Mouse (Mus musculus): ENCODE measurements at regions not wholly inside any gene's neighbourhood (a gene's known extent, or its start where the extent isn't known, plus 50 kb on each side); places are given as distances from the start of the nearest gene placed in this dataset.

- no peaks in the 10 kb centered on the region for H3K27me3 ChIP-seq (ENCODE audit: control insufficient read depth, insufficient read depth, low read length)
- H3K27ac ChIP-seq (ENCODE audit: control insufficient read depth, insufficient read depth, low read depth, low read length) = no peak overlapping the region
- no peak overlapping the region for H3K4me3 ChIP-seq (ENCODE audit: control insufficient read depth, low read depth, low read length)
- no peaks in the 10 kb centered on the region for H3K36me3 ChIP-seq (ENCODE audit: control insufficient read depth, insufficient read depth, low read length)
- no peak for TF ChIP-seq CTCF (IDR thresholded peaks at IDR 0.05; ENCODE audit: control insufficient read depth, insufficient read depth, insufficient replicate concordance, low read depth, low read length)
- no peak for TF ChIP-seq POLR2A (IDR thresholded peaks at IDR 0.05; ENCODE audit: control insufficient read depth, low read depth, low read length)
- no peaks in the 10 kb centered on the region for H3K4me1 ChIP-seq (ENCODE audit: control insufficient read depth, insufficient read depth, low read length)
Measured at GRCm38 (mm10) chr14:105056171-105056570, 121.0 kb downstream of the Rbm26 start.

GRCm38 (mm10) chr14:105038798-105039197 lies 138.3 kb downstream of the Rbm26 start:
- Histone ChIP-seq H3K4me1 (ENCODE audit: control insufficient read depth, insufficient read depth, low read length) (no peaks in the 10 kb centered on the region; the same call in 1 of the 2 replicates), H3K27ac (ENCODE audit: control insufficient read depth, insufficient read depth, low read depth, low read length) (no peak overlapping the region), H3K27me3 (ENCODE audit: control insufficient read depth, insufficient read depth, low read length) (no peaks in the 10 kb centered on the region), H3K36me3 (ENCODE audit: control insufficient read depth, insufficient read depth, low read length) (no peaks in the 10 kb centered on the region), H3K4me3 (ENCODE audit: control insufficient read depth, low read depth, low read length) (no peak overlapping the region)
- no peak for TF ChIP-seq CTCF (IDR thresholded peaks at IDR 0.05; ENCODE audit: control insufficient read depth, insufficient read depth, insufficient replicate concordance, low read depth, low read length)
- no peak for TF ChIP-seq POLR2A (IDR thresholded peaks at IDR 0.05; ENCODE audit: control insufficient read depth, low read depth, low read length)

DNA sequence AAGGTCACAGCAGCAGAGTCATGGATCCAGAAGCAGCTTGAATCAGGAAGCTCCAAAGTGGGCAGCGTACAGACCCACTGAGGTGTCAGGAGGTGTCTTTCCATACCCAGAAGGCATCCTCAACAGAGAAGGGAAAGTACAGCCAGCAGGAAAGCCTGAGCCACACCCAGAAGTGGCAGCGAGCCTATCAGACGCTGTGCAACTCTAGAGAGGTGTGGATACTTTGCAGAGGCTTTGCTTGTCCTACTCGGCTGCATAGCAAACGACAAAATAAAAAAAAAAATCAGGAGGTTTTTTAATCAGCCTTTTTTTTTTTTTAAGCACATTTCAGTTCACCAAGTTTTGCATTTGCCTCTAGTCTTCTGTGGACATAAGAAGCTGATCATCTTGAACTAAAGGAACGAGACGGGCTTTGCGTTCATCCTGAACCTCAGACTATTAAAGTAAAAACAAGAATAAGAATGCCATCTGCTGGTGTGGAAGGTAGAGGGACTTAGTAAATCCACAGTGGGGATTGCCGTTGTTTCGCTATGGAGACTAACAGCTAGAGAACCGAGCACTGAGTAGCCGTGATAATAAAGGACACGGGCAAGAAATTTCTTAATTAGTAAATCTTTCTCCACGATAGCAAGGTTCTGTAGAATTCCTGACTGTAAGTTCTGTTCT lies 142.3 kb downstream of the Rbm26 start:
- H3K27ac ChIP-seq (ENCODE audit: control insufficient read depth, insufficient read depth, low read depth, low read length) = no peak overlapping the region
- H3K4me3 ChIP-seq (ENCODE audit: control insufficient read depth, low read depth, low read length) = no peak overlapping the region

DNA sequence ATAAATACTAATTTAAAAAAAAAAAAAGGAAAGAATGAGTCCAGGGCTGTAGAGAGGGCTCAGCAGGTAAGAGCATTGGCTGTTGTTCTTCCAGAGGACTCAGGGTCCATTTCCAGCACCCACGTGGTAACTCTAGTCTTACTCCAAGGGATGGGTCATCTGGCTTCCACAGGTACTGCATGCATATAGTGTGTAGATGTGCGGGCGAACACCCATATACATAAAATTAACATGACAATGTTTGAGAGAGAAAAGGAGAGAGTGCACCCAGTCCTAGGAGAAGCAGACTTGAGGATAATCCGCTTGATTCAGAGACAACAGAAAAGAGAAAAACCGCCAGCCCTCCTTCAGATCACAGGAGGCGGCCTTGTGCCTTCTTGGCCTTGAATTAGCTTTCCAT lies 157.2 kb downstream of the Rbm26 start:
- H3K4me3 ChIP-seq (ENCODE audit: control insufficient read depth, low read depth, low read length) = no peak overlapping the region
- TF ChIP-seq CTCF (IDR thresholded peaks at IDR 0.05; ENCODE audit: control insufficient read depth, insufficient read depth, insufficient replicate concordance, low read depth, low read length) (no peak), POLR2A (IDR thresholded peaks at IDR 0.05; ENCODE audit: control insufficient read depth, low read depth, low read length) (no peak)
- no peaks in the 10 kb centered on the region for H3K36me3 ChIP-seq (ENCODE audit: control insufficient read depth, insufficient read depth, low read length)

More for the DNA sequence above, 142.3 kb downstream of the Rbm26 start:
- no peaks in the 10 kb centered on the region for H3K36me3 ChIP-seq (ENCODE audit: control insufficient read depth, insufficient read depth, low read length)
- H3K4me1 ChIP-seq (ENCODE audit: control insufficient read depth, insufficient read depth, low read length) = no peaks in the 10 kb centered on the region; the same call in 1 of the 2 replicates
- TF ChIP-seq POLR2A (IDR thresholded peaks at IDR 0.05; ENCODE audit: control insufficient read depth, low read depth, low read length) (no peak), CTCF (IDR thresholded peaks at IDR 0.05; ENCODE audit: control insufficient read depth, insufficient read depth, insufficient replicate concordance, low read depth, low read length) (no peak)
- H3K27me3 ChIP-seq (ENCODE audit: control insufficient read depth, insufficient read depth, low read length) = no peaks in the 10 kb centered on the region

GRCm38 (mm10) chr14:105016089-105016846 lies 160.9 kb downstream of the Rbm26 start:
- Histone ChIP-seq H3K36me3 (ENCODE audit: control insufficient read depth, insufficient read depth, low read length) (no peaks in the 10 kb centered on the region), H3K27ac (ENCODE audit: control insufficient read depth, insufficient read depth, low read depth, low read length) (no peak overlapping the region), H3K27me3 (ENCODE audit: control insufficient read depth, insufficient read depth, low read length) (no peaks in the 10 kb centered on the region), H3K4me3 (ENCODE audit: control insufficient read depth, low read depth, low read length) (no peak overlapping the region), H3K4me1 (ENCODE audit: control insufficient read depth, insufficient read depth, low read length) (peaks cover 10% of the 10 kb centered on the region)
- no peak for TF ChIP-seq CTCF (IDR thresholded peaks at IDR 0.05; ENCODE audit: control insufficient read depth, insufficient read depth, insufficient replicate concordance, low read depth, low read length)
- no peak for TF ChIP-seq POLR2A (IDR thresholded peaks at IDR 0.05; ENCODE audit: control insufficient read depth, low read depth, low read length)

More for the DNA sequence above, 157.2 kb downstream of the Rbm26 start:
- no peaks in the 10 kb centered on the region; the same call in 1 of the 2 replicates for H3K4me1 ChIP-seq (ENCODE audit: control insufficient read depth, insufficient read depth, low read length)
- H3K27ac ChIP-seq (ENCODE audit: control insufficient read depth, insufficient read depth, low read depth, low read length) = no peak overlapping the region
- no peaks in the 10 kb centered on the region for H3K27me3 ChIP-seq (ENCODE audit: control insufficient read depth, insufficient read depth, low read length)

GRCm38 (mm10) chr14:105015278-105015677 lies 161.8 kb downstream of the Rbm26 start:
- Histone ChIP-seq H3K27ac (ENCODE audit: control insufficient read depth, insufficient read depth, low read depth, low read length) (no peak overlapping the region), H3K4me3 (ENCODE audit: control insufficient read depth, low read depth, low read length) (no peak overlapping the region), H3K4me1 (ENCODE audit: control insufficient read depth, insufficient read depth, low read length) (peaks cover 10% of the 10 kb centered on the region), H3K27me3 (ENCODE audit: control insufficient read depth, insufficient read depth, low read length) (no peaks in the 10 kb centered on the region), H3K36me3 (ENCODE audit: control insufficient read depth, insufficient read depth, low read length) (no peaks in the 10 kb centered on the region)
- TF ChIP-seq POLR2A (IDR thresholded peaks at IDR 0.05; ENCODE audit: control insufficient read depth, low read depth, low read length) = no peak
- no peak for TF ChIP-seq CTCF (IDR thresholded peaks at IDR 0.05; ENCODE audit: control insufficient read depth, insufficient read depth, insufficient replicate concordance, low read depth, low read length)

DNA sequence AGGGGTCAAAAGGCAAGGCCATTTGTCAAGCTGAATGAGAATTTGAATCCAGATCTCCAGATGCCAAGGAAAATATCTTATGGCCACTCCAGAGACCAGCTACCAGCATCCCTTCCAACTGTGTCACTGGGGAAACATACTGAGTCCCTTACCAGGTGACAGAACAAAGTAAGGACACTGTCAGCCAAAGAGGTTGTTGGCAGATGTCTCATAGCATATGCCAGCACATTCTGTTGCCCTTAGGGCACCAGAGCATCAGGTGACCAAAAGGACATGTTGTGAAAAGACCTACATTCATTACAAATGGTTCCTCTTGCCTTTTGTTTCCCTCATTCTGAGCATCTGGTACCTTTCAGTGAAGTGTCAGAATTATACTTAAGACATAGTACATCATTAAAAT lies 166.4 kb downstream of the Rbm26 start:
- Histone ChIP-seq H3K27ac (ENCODE audit: control insufficient read depth, insufficient read depth, low read depth, low read length) (no peak overlapping the region), H3K4me1 (ENCODE audit: control insufficient read depth, insufficient read depth, low read length) (peaks cover 10% of the 10 kb centered on the region), H3K27me3 (ENCODE audit: control insufficient read depth, insufficient read depth, low read length) (no peaks in the 10 kb centered on the region), H3K36me3 (ENCODE audit: control insufficient read depth, insufficient read depth, low read length) (no peaks in the 10 kb centered on the region), H3K4me3 (ENCODE audit: control insufficient read depth, low read depth, low read length) (no peak overlapping the region)
- TF ChIP-seq POLR2A (IDR thresholded peaks at IDR 0.05; ENCODE audit: control insufficient read depth, low read depth, low read length) = no peak

All from testis, adult 2 months (tissue).